Mouse (Mus musculus) 416B (cell line): ENCODE measurements around the gene Fgd3.

Experiments
- DNase-seq: peaks from one replicate; pipeline ENCODE4 v3.0.0; 2011; ENCODE audit warnings: low read depth

The Fgd3 gene

GRCm38 (mm10) chr13:49306771-49307310 is 13.3 kb downstream of the Fgd3 start:
- no peak for DNase-seq

- peak; percentile 92 for DNase-seq
Measured at GRCm38 (mm10) chr13:49300771-49301170, 19.3 kb downstream of the Fgd3 start.

- peak; percentile 89 for DNase-seq
Measured at GRCm38 (mm10) chr13:49298514-49299381, 21.4 kb downstream of the Fgd3 start.

- DNase-seq = no peak
Measured at GRCm38 (mm10) chr13:49296270-49296669, 23.8 kb downstream of the Fgd3 start.

- peak; percentile 54 for DNase-seq
Measured at GRCm38 (mm10) chr13:49294108-49294507, 26.0 kb downstream of the Fgd3 start.

GRCm38 (mm10) chr13:49291949-49292348 is 28.2 kb downstream of the Fgd3 start:
- DNase-seq = no peak

GRCm38 (mm10) chr13:49291398-49291797 is 28.7 kb downstream of the Fgd3 start:
- DNase-seq = peak; percentile 40

GRCm38 (mm10) chr13:49287224-49287623 is 32.9 kb downstream of the Fgd3 start:
- DNase-seq = no peak

- no peak for DNase-seq
Measured at GRCm38 (mm10) chr13:49286750-49287149, 33.4 kb downstream of the Fgd3 start.

- no peak for DNase-seq
Measured at GRCm38 (mm10) chr13:49283686-49284085, 36.4 kb downstream of the Fgd3 start.

GRCm38 (mm10) chr13:49282168-49282567 is 37.9 kb downstream of the Fgd3 start:
- DNase-seq = no peak

- peak; percentile 82 for DNase-seq
Measured at GRCm38 (mm10) chr13:49271831-49272765, 48.0 kb downstream of the Fgd3 start.

- peak; percentile 21 for DNase-seq
Measured at GRCm38 (mm10) chr13:49270500-49270899, 49.6 kb downstream of the Fgd3 start.

GRCm38 (mm10) chr13:49267645-49268044 is 52.5 kb downstream of the Fgd3 start:
- DNase-seq = peak; percentile 61

- no peak for DNase-seq
Measured at GRCm38 (mm10) chr13:49260036-49260722, 59.9 kb downstream of the Fgd3 start.

- DNase-seq = no peak
Measured at GRCm38 (mm10) chr13:49257819-49258313, 62.2 kb downstream of the Fgd3 start.

GRCm38 (mm10) chr13:49252746-49253145 is 67.4 kb downstream of the Fgd3 start:
- no peak for DNase-seq

GRCm38 (mm10) chr13:49252113-49252512 is 68.0 kb downstream of the Fgd3 start:
- peak; percentile 86 for DNase-seq

GRCm38 (mm10) chr13:49250716-49251517 is 69.2 kb downstream of the Fgd3 start:
- no peak for DNase-seq

- DNase-seq = no peak
Measured at GRCm38 (mm10) chr13:49249634-49250033, 70.5 kb downstream of the Fgd3 start.

- no peak for DNase-seq
Measured at GRCm38 (mm10) chr13:49248923-49249322, 71.2 kb downstream of the Fgd3 start.
